Mouse (Mus musculus) adrenal gland, adult (tissue): ENCODE data around the gene Klra4.
A peak's percentile ranks its signal among the peaks of the same experiment; 100 is the strongest.
"Not testable (repeated sequence)": the region's sequence is repeated elsewhere in the genome, so short reads cannot be mapped to it uniquely, and the experiment has no call there.

Source experiments
- DNase-seq, 2 experiments: peaks; one replicate each; pipeline ENCODE4 v3.0.0; 2022 to 2023; ENCODE audit warnings: low spot score in 1 of 2; ENCODE audit not compliant: inconsistent age in 2 of 2

Gene Klra4

DNA sequence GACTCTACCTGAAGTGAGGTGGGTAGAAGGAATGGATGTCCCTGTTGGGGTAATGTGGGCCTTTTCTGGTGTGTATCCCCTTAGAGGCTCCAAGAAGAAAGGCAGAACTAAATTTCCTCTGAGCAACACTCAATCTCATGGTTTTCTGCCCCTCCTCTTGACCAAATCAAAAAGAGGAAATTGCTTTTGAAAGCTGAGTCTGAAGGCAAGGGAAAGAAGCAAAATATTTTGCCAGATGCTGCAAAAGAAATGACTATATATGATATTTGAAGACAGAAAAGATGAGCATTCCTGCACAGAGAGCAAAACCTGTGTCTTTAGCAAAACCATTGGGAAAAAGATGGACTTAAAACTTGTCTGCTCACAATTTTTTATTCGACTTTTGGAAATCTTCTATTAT, at the start of gene Klra4:
Gene Klra4, minus strand, starts transcription at position 101 of the 400 bp plus-strand sequence.
- not testable (repeated sequence) for DNase-seq

DNA sequence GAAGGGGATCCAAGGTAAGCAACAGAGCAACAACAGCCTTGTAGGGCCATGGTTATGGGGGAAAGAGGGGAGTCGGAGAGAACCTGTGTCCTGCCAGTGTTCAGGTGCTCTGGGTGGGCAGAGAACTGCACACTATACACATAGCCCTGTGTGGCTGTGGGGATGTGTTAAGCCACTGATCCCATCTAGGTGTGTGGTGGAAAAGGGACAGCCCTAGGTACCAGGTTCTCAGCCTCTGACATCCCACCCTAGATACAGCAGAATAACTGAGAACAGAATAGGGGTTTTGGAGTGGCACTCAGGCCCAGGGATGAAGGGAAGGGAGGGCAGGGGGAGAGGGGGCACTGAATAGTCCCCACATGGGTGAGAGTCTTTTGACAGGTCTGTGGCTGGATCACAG, 43.4 kb upstream of the Klra4 start:
- no peak for DNase-seq

GRCm38 (mm10) chr6:130102743-130103142, 35.7 kb upstream of the Klra4 start:
- DNase-seq = not testable (repeated sequence)

DNA sequence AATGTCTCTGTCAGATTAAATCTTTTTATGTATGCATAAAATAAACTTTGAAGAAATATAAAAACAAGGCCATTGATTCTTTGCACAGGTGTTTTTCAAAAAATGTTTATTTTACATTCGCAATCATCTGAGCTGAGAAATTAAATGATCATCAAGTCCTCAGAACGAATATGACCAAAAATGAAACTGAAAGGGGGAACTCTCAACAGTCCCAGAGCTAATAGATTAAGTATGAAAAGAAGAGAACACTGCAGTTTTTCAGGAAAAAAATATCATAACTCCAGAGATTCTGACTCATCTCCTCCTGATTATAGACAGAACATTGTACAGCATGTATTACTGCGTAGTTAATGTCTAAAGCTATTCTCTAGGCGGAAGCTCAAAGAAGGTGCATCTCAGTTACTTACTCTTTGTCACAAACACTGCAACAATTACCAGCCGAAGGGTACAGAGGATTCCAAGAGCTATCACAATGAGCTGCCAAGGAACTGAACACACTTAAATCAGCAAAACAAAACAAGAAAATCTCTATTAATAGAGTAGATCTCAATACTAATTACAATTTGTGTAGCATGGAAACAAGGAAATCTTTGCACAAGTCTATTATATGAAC, 25.4 kb upstream of the Klra4 start:
- no peak for DNase-seq

DNA sequence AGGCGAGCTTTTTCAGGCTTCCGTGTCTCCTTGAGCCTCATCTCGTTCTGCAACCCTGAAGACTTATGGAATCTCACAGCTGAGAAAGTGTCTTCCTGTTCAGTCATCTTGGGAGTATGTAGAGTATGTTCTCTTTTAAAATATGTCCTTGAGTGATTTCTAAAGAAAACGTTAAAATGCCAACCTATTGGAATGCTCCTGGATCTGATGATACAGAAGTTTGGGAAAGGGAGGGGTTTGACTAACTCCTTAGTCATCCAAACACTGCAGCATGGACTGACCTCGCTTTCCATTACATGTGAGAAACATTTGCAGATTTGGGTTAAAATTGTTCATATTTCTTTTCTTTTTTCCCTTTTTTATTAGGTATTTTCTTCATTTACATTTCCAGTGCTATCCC, 1.9 kb downstream of the Klra4 start:
- DNase-seq = no peak

DNA sequence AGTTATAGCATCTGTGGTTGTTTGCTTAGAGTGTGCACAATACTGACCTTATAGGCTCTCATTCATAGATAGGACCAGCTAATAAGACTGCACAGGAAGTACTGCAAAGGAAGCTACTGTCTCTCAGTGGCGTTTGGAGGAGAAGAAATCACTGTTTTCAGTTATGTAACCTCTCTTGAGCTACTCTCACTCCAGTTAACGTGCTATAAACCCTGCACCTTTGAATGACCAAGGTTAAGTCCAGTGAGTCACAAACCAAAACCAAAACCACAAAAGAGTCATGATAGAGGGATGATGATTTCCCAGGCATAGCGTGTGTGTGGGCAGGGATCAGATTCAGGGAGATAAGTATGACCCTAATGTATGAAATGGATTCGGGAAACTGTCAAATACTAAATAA, 31.9 kb downstream of the Klra4 start:
- DNase-seq = peak; percentile 21 to 50

DNA sequence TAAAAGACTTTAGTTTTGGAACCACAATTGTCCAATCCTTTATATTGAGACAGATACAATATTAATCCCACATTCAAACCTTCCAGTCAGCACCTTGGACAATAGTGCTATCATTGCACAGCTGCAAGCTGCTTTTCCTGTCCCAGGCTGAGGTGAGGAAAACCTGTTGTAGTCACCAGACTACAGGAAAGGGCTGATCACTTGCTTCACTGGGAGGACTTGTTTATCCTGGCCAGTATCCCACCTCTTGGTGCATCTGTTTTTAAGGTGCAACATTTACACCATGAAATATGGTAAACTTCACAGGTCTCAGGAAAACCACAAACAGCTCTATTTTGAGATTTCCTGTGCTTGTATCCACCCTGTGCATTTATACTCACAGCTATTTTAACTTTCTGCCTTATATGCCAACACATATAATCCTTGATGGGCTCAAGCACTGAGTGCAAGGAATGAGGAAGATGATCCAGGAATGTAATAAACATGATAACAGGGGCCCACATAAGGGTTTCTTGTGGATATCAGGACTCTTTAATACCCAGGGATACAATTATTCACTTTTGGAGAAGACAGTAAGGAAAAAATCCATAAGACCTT, 35.5 kb downstream of the Klra4 start:
- DNase-seq = not testable (repeated sequence)

DNA sequence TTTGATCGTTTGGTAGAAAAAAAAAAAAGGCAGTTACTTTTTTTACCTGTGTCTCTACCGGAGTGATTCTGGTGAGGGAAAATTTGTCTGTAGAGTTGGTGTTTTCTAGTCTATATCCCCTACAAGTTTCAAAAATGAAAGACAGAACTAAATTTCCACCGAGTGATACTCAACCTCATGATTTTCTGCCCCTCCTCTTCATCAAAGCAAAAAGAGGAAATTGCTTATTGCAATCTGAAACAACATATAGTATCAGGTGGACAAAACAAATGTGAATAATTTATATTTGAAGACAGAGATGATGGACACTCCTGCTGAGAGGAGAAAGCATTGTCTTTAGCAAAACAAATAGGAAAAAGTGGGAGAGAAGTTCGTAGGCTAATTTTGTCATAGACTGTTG, 40.2 kb downstream of the Klra4 start, which contains the start of gene Klra6:
Gene Klra6, minus strand, starts transcription at position 101 of the 400 bp plus-strand sequence.
- DNase-seq = no peak
